Mouse (Mus musculus) CH12.LX (cell line): ENCODE data around the gene Olfr914. TPM values are rescaled to one million over a fixed set of nuclear protein-coding genes. Genes with fewer than 3 reads are reported as not detected.

Source experiments
- DNase-seq: peaks from one replicate; pipeline ENCODE4 v3.0.0-alpha.2; 2013; ENCODE audit errors: extremely low read depth
- H3K27ac ChIP-seq: 2 replicates; pipeline ENCODE4 v1.5.1; 2012; ENCODE audit warnings: low read depth, mild to moderate bottlenecking, control low read depth, moderate library complexity; ENCODE audit not compliant: insufficient read depth
- H3K27me3 ChIP-seq: replicated peaks from 2 replicates; pipeline ENCODE3; 2012; ENCODE audit warnings: inconsistent platforms
- H3K36me3 ChIP-seq, 2 experiments: replicated peaks in 1 of 2; 2 replicates each; pipeline versions ENCODE3 to v1.6.1; 2012; ENCODE audit warnings: inconsistent platforms in 1 of 2, low read length in 1 of 2, mild to moderate bottlenecking in 1 of 2, mixed read lengths in 1 of 2, moderate library complexity in 1 of 2; ENCODE audit not compliant: control insufficient read depth in 1 of 2, insufficient read depth in 1 of 2
- H3K4me1 ChIP-seq, 2 experiments: 2 replicates each; pipeline ENCODE4 v1.6.1; 2012; ENCODE audit warnings: inconsistent platforms in 1 of 2, moderate library complexity in 1 of 2; ENCODE audit not compliant: insufficient read depth in 2 of 2, control insufficient read depth in 1 of 2
- H3K4me2 ChIP-seq: 2 replicates; pipeline ENCODE4 v1.6.1; 2012; ENCODE audit warnings: low read depth, mild to moderate bottlenecking, control low read depth; ENCODE audit not compliant: poor library complexity, insufficient read depth, severe bottlenecking
- H3K4me3 ChIP-seq, 3 experiments: fragments of 150-350 bp in 1 of 3; sonication (generic) in 1 of 3; replicated peaks in 1 of 3; 2 replicates each; pipeline versions ENCODE3 to v1.5.1; 2011 to 2012; ENCODE audit warnings: low read depth in 2 of 3, low read length in 2 of 3, mild to moderate bottlenecking in 2 of 3, moderate library complexity in 2 of 3, control low read depth in 1 of 3, improper control_type of control experiment in 1 of 3, inconsistent platforms in 1 of 3, mixed read lengths in 1 of 3; ENCODE audit not compliant: poor library complexity in 1 of 3
- H3K79me2 ChIP-seq: replicated peaks from 2 replicates; pipeline ENCODE4 v1.6.1; 2012; ENCODE audit warnings: mild to moderate bottlenecking, moderate library complexity; ENCODE audit not compliant: control insufficient read depth, poor library complexity, insufficient read depth, severe bottlenecking; ENCODE audit errors: extremely low read depth
- H3K9ac ChIP-seq: 2 replicates; pipeline ENCODE4 v1.6.1; 2012; ENCODE audit warnings: low read depth, mild to moderate bottlenecking, control low read depth, moderate library complexity; ENCODE audit not compliant: insufficient read depth
- H3K9me3 ChIP-seq: replicated peaks from 2 replicates; pipeline ENCODE3; 2012; ENCODE audit warnings: low read length, inconsistent platforms, mixed read lengths
- BHLHE40 ChIP-seq: IDR thresholded peaks from 2 replicates; pipeline ENCODE4 v1.6.1; 2011; ENCODE audit warnings: mild to moderate bottlenecking, low read depth, low read length, improper control_type of control experiment
- CHD2 ChIP-seq: IDR thresholded peaks from 2 replicates; pipeline ENCODE4 v1.6.1; 2011; ENCODE audit warnings: low read length, improper control_type of control experiment
- CTCF ChIP-seq, 2 experiments: IDR thresholded peaks in 1 of 2; conservative IDR thresholded peaks in 1 of 2; 2 replicates each; pipeline ENCODE4 v1.5.1; 2011 to 2012; ENCODE audit warnings: low read depth in 2 of 2, low read length in 2 of 2, improper control_type of control experiment in 1 of 2, inconsistent platforms in 1 of 2, mild to moderate bottlenecking in 1 of 2, moderate library complexity in 1 of 2
- ETS1 ChIP-seq: conservative IDR thresholded peaks from 2 replicates; pipeline ENCODE4 v1.6.1; 2012; ENCODE audit warnings: low read depth, mild to moderate bottlenecking, inconsistent platforms, low read length, improper control_type of control experiment, moderate library complexity
- GABPA ChIP-seq: IDR thresholded peaks from 2 replicates; pipeline ENCODE4 v1.6.1; 2012; ENCODE audit warnings: low read depth, low read length, improper control_type of control experiment, inconsistent platforms; ENCODE audit not compliant: insufficient replicate concordance
- HCFC1 ChIP-seq: IDR thresholded peaks from 2 replicates; pipeline ENCODE4 v1.6.1; 2012; ENCODE audit warnings: low read depth, mild to moderate bottlenecking, inconsistent platforms, low read length, improper control_type of control experiment
- JUN ChIP-seq: IDR thresholded peaks from 2 replicates; pipeline ENCODE4 v1.6.1; 2011; ENCODE audit warnings: low read depth, mild to moderate bottlenecking, low read length, improper control_type of control experiment, moderate library complexity; ENCODE audit not compliant: insufficient read depth
- KAT2A ChIP-seq: IDR thresholded peaks from 2 replicates; pipeline ENCODE4 v1.6.1; 2012; ENCODE audit warnings: low read length, improper control_type of control experiment, inconsistent platforms; ENCODE audit not compliant: insufficient replicate concordance
- MAFK ChIP-seq: IDR thresholded peaks from 2 replicates; pipeline ENCODE4 v1.6.1; 2011; ENCODE audit warnings: low read length, improper control_type of control experiment; ENCODE audit not compliant: insufficient replicate concordance
- MEF2A ChIP-seq: IDR thresholded peaks from 2 replicates; pipeline ENCODE4 v1.6.1; 2014; ENCODE audit warnings: low read depth, mild to moderate bottlenecking, inconsistent platforms, low read length, improper control_type of control experiment, borderline replicate concordance
- NRF1 ChIP-seq: IDR thresholded peaks from 2 replicates; pipeline ENCODE4 v1.6.1; 2014; ENCODE audit warnings: low read depth, mild to moderate bottlenecking, inconsistent platforms, low read length, improper control_type of control experiment, moderate library complexity
- PAX5 ChIP-seq: IDR thresholded peaks from 2 replicates; pipeline ENCODE4 v1.6.1; 2012; ENCODE audit warnings: low read length, inconsistent platforms, mixed read lengths
- RAD21 ChIP-seq: IDR thresholded peaks from 2 replicates; pipeline ENCODE4 v1.6.1; 2011; ENCODE audit warnings: low read depth, mild to moderate bottlenecking, low read length, improper control_type of control experiment, moderate library complexity
- RCOR1 ChIP-seq: conservative IDR thresholded peaks from 2 replicates; pipeline ENCODE4 v1.6.1; 2012; ENCODE audit warnings: low read depth, mild to moderate bottlenecking, inconsistent platforms, low read length, improper control_type of control experiment
- TBP ChIP-seq: conservative IDR thresholded peaks from 2 replicates; pipeline ENCODE4 v1.6.1; 2011; ENCODE audit warnings: low read depth, low read length, improper control_type of control experiment
- UBTF ChIP-seq: IDR thresholded peaks from 2 replicates; pipeline ENCODE4 v1.6.1; 2012; ENCODE audit warnings: low read depth, mild to moderate bottlenecking, inconsistent platforms, low read length, improper control_type of control experiment, moderate library complexity
- USF1 ChIP-seq: IDR thresholded peaks from 2 replicates; pipeline ENCODE4 v1.6.1; 2014; ENCODE audit warnings: low read depth, mild to moderate bottlenecking, inconsistent platforms, low read length, improper control_type of control experiment
- USF2 ChIP-seq: conservative IDR thresholded peaks from 2 replicates; pipeline ENCODE4 v1.6.1; 2011; ENCODE audit warnings: low read depth, low read length, improper control_type of control experiment
- ZC3H11A ChIP-seq: IDR thresholded peaks from 2 replicates; pipeline ENCODE4 v1.6.1; 2012; ENCODE audit warnings: low read depth, mild to moderate bottlenecking, inconsistent platforms, low read length, improper control_type of control experiment
- ZKSCAN1 ChIP-seq: IDR thresholded peaks from 2 replicates; pipeline ENCODE4 v1.6.1; 2012; ENCODE audit warnings: low read depth, inconsistent platforms, low read length, improper control_type of control experiment, borderline replicate concordance
- dilution Hi-C: fragments of 300-500 bp; cut with MboI; formaldehyde crosslinking; loops from 2 replicates; pipeline ENCODE4 v1.14.3; 2020; ENCODE audit warnings: low sequenced_read_pairs; ENCODE audit not compliant: extremely low pct_unique_long_range_greater_than_20kb, extremely low pct_ligation_motif_present
- in situ Hi-C: fragments of 300-500 bp; cut with MboI; formaldehyde crosslinking; loops from 3 replicates; pipeline ENCODE4 v1.14.3; 2019; ENCODE audit warnings: low sequenced_read_pairs, low pct_ligation_motif_present, low pct_unique_long_range_greater_than_20kb, mixed read lengths
- polyA plus RNA-seq: library from polyadenylated mRNA; unstranded; fragments of >175 nt; gene quantifications from 2 replicates; pipeline ENCODE4 v1.2.1, GENCODE M21; 2012; ENCODE audit warnings: low read depth; ENCODE audit not compliant: insufficient read length
- total RNA-seq, 2 experiments: library from RNA; depleted of rRNA; stranded (reverse); fragments of 300-350 nt in 1 of 2; fragments of >200 nt in 1 of 2; gene quantifications; 2 replicates each; pipeline ENCODE4 v1.2.3; 2012 to 2014

The Olfr914 gene
- total and polyA plus RNA-seq, 3 experiments: not detected

GRCm38 (mm10) chr9:38592459-38592858 lies 12.4 kb upstream of the Olfr914 start, which contains the start of gene Olfr913:
TSS of gene Olfr913 (plus strand) at chr9:38592759.
- Histone ChIP-seq H3K79me2 (no peaks in the 10 kb centered on the region), H3K27me3 (no peaks in the 10 kb centered on the region), H3K36me3 (no peaks in the 10 kb centered on the region), H3K4me2 (no peak within 1 kb of the TSS), H3K4me3 (no peak within 1 kb of the TSS), H3K27ac (no peak within 1 kb of the TSS), H3K9me3 (no peaks in the 10 kb centered on the region), H3K4me1 (no peaks in the 10 kb centered on the region), H3K9ac (no peak within 1 kb of the TSS)
- dilution Hi-C loops: no loop called here
- TF ChIP-seq RAD21 (no peak), BHLHE40 (no peak), GABPA (no peak), HCFC1 (no peak), TBP (no peak), USF1 (no peak), RCOR1 (no peak)
- no peak for DNase-seq
- in situ Hi-C loops: no loop called here

GRCm38 (mm10) chr9:38632406-38632805 lies 27.5 kb downstream of the Olfr914 start:
- in situ Hi-C loops (no loop called here), dilution Hi-C loops (no loop called here)
- Histone ChIP-seq H3K36me3 (no peaks in the 10 kb centered on the region), H3K27ac (no peak overlapping the region), H3K9ac (no peak overlapping the region), H3K79me2 (no peaks in the 10 kb centered on the region), H3K4me3 (no peak overlapping the region), H3K9me3 (no peaks in the 10 kb centered on the region), H3K4me2 (no peak overlapping the region), H3K4me1 (no peaks in the 10 kb centered on the region), H3K27me3 (no peaks in the 10 kb centered on the region)
- TF ChIP-seq ZKSCAN1 (no peak), JUN (no peak), NRF1 (no peak), ZC3H11A (no peak), CHD2 (no peak), USF2 (no peak), ETS1 (no peak), MAFK (no peak), MEF2A (no peak), CTCF (conservative IDR thresholded peaks at IDR 0.05 in 1 of 2, IDR thresholded peaks at IDR 0.05 in 1 of 2; ENCODE audit: low read depth in 2 of 2, low read length in 2 of 2) (no peak), KAT2A (no peak), UBTF (no peak), PAX5 (no peak)
- DNase-seq: no peak
